Mouse (Mus musculus): ENCODE measurements around the gene Foxp1.

GRCm38 (mm10) chr6:98928365-98928764 is 594.2 kb downstream of the Foxp1 start:
- TF ChIP-seq CTCF (IDR thresholded peaks at IDR 0.05; ENCODE audit: low read depth, low read length) (no peak), GATA1 (IDR thresholded peaks at IDR 0.05; ENCODE audit: borderline replicate concordance, low read length) (no peak), GATA2 (IDR thresholded peaks at IDR 0.05; ENCODE audit: borderline replicate concordance, low read depth, low read length) (no peak), POLR2AphosphoS5 (IDR thresholded peaks at IDR 0.05; ENCODE audit: insufficient replicate concordance, low read depth, low read length) (no peak), TAL1 (conservative IDR thresholded peaks at IDR 0.05; ENCODE audit: low read depth, low read length) (no peak)

Measured in G1E (cell line).